Mouse (Mus musculus) forebrain, embryonic 10.5 days (tissue): ENCODE measurements around the gene Lrrc8d. TPM values are rescaled to one million over a fixed set of nuclear protein-coding genes. Genes with fewer than 3 reads are reported as not detected.

Experiments used
- DNase-seq: peaks from one replicate; pipeline ENCODE4 v3.0.0-alpha.2; 2017; ENCODE audit warnings: low spot score; ENCODE audit errors: extremely low spot score
- H3K27ac ChIP-seq: fragments of 300-500 bp; sonication (generic); 2 replicates; pipeline ENCODE4 v1.5.1; 2016; ENCODE audit warnings: mild to moderate bottlenecking
- H3K27me3 ChIP-seq: fragments of 300-500 bp; sonication (generic); 2 replicates; pipeline ENCODE4 v1.6.1; 2016; ENCODE audit warnings: mild to moderate bottlenecking; ENCODE audit not compliant: poor library complexity, severe bottlenecking
- H3K36me3 ChIP-seq: fragments of 300-500 bp; sonication (generic); replicated peaks from 2 replicates; pipeline ENCODE4 v1.6.1; 2016; ENCODE audit warnings: mild to moderate bottlenecking, moderate library complexity
- H3K4me1 ChIP-seq: fragments of 300-500 bp; sonication (generic); 2 replicates; pipeline ENCODE4 v1.6.1; 2016
- H3K4me3 ChIP-seq: fragments of 300-500 bp; sonication (generic); 2 replicates; pipeline ENCODE4 v1.5.1; 2016; ENCODE audit warnings: mild to moderate bottlenecking, moderate library complexity
- H3K9me3 ChIP-seq: fragments of 300-500 bp; sonication (generic); 2 replicates; pipeline ENCODE4 v1.6.1; 2016; ENCODE audit warnings: mild to moderate bottlenecking, moderate library complexity
- WGBS: fragments of 180-500 bp; shearing (Covaris S2); methylation state at CpG from one replicate; pipeline ENCODE4 v1.1.7; 2016; 5-methylcytosine and 5-hydroxymethylcytosine counted together
- polyA plus RNA-seq: library from polyadenylated mRNA; unstranded; fragments of >200 nt; fragmentation: Nextera tagmentation; extraction: Ambion mirVana; gene quantifications from 2 replicates; pipeline ENCODE4 v1.2.1, GENCODE M21; 2016

Lrrc8d gene
- polyA plus RNA-seq, 1 experiment from 2014 or later = 20.1 TPM

DNA sequence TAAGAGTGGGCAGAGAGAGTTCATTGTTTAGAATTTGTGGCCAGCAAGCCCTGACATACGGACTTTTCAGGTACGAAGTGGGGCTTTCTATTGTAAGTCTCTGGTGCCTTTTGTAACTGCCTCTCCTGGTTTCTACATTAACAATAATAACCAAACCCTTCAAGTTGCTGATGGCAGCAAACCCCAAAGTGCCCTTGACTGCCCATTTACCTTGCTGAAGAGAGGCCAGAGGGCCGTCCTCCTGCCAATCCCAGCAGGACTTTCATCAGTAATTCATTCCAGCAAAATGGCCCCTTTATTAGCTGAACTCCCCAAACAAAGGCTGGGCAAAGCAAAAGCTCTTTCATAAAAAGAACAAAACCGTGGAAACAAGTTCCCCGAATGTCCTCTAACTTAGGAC is 118.6 kb downstream of the Lrrc8d start:
- Histone ChIP-seq H3K27ac (0 out of 2 replicates have a peak overlapping the region, but pooled peaks have one; percentile 48), H3K36me3 (peaks cover 38% of the 10 kb centered on the region), H3K27me3 (no peaks in the 10 kb centered on the region), H3K4me1 (peaks cover 53% of the 10 kb centered on the region), H3K4me3 (no peak overlapping the region), H3K9me3 (peaks cover 1% of the 10 kb centered on the region)
- 30% methylated on average over 5 of the region's 5 CpGs for WGBS
- no peak for DNase-seq

DNA sequence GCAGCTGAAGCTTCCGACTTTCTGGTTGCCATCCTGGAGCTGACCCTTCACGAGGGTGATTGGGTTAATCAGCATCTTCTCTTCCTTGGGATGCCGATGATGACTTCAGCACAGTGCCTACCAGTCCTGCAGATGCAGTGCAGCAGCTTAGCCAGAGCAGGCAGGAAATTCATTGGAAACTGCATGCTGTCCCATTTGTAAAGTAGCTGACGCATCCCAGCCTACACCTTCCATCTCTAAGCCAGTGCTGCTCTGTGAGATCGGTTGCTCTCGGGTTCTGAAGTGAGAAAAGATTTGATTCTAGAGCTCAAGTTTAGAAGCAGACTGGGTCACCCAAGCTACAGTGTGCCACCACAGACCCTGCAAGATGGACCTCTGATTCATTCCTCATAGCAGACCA is 121.6 kb downstream of the Lrrc8d start:
- DNase-seq = no peak
- H3K4me3 ChIP-seq = no peak overlapping the region
- H3K9me3 ChIP-seq = no peaks in the 10 kb centered on the region
- peaks cover 8% of the 10 kb centered on the region; the same call in 1 of the 2 replicates for H3K36me3 ChIP-seq
- no peaks in the 10 kb centered on the region for H3K27me3 ChIP-seq
- H3K27ac ChIP-seq = no peak overlapping the region
- WGBS = 90% methylated on average over 6 of the region's 6 CpGs
- peaks cover 60% of the 10 kb centered on the region for H3K4me1 ChIP-seq

DNA sequence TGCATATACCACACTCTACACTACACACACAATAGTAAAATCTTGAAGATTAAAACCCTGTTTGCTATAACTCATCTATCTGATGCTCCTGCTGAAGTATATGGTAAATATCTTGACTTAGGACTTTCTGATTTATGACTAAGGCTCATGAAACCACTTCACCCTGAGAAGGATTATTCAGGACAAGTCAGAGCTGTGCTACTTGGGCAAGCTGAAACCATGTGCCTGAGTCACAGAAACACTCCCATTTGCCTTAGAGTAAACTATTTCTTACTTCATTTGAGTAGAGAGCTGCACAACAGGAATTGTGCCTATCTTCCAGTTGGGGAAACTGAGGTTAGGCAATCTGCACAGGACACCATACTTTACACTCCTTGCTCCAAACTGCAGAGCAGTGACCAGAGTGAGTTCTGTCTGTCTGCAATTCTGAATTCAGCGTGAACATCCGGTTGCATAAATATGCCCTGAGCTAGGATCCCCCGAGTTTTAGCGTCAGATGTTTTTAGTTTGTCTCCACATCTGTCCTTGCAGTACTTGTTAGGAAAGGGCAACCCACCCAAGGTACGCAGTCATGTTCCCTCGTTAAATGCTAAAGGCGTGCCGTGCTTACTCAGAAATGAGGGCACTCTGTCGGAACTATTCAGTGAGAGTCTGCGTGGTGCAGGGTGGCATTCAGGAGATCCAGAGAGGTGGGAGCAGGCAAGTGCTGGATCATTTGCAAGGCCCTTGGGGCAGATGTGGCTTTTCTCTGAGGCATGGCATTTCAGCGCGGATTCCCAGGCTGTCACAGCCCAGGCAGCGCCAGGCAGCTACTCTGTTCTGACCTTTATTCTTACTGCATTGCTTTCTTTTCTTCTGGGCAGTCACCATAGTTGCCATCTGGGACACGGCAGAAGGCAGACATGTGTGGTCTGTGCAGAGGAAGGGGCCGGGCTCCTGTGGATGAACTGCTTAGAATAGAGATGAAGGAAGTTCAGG is 123.0 kb downstream of the Lrrc8d start:
- DNase-seq = no peak
- Histone ChIP-seq H3K27me3 (no peaks in the 10 kb centered on the region), H3K4me1 (peaks cover 60% of the 10 kb centered on the region), H3K4me3 (no peak overlapping the region), H3K9me3 (no peaks in the 10 kb centered on the region), H3K27ac (peak overlapping the region; percentile 48), H3K36me3 (no peaks in the 10 kb centered on the region; the same call in 1 of the 2 replicates)
- WGBS = 70% methylated on average over 15 of the region's 15 CpGs

DNA sequence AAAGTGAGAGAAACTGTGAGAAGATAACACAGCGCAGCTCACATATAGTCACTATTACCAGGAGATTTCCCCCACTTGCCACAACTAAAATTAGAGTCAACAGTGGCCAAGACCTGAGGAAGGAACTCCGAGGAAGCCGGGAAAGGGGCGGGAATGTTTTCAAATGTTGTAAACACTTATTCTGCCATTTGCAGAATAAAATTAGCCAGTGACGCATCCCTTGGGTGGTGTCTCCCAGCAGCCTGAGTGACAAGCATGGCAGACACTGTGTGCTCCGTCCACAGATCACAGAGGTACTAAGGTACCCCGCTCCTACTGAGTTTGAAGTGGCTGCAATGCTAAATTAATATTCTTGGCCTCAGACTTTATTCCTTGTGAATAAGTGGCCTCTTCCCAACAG is 124.5 kb downstream of the Lrrc8d start:
- Histone ChIP-seq H3K36me3 (no peaks in the 10 kb centered on the region), H3K9me3 (no peaks in the 10 kb centered on the region), H3K4me1 (peaks cover 49% of the 10 kb centered on the region), H3K27me3 (no peaks in the 10 kb centered on the region), H3K27ac (no peak overlapping the region), H3K4me3 (no peak overlapping the region)
- WGBS = 91% methylated on average over 7 of the region's 7 CpGs
- DNase-seq = no peak

DNA sequence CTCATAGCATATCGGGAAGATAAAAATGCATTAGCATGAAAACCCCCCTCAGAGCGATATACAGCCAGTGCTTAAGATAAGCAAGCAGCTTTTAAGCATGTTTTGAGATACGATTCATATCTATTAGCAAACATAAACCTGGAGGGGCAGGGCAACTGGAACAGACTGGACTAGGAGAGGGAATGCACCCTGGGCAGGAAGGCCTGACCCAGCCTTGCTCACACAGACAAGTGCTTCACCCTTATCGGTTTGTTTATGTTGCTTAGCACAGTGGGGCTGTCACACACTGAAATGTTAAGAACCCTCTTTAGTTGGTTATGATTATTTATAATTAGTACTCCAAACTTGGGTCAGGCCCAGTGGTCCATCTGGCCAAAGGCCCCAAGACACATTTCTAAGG is 125.1 kb downstream of the Lrrc8d start:
- no peaks in the 10 kb centered on the region for H3K9me3 ChIP-seq
- WGBS = 89% methylated on average over 4 of the region's 4 CpGs

DNA sequence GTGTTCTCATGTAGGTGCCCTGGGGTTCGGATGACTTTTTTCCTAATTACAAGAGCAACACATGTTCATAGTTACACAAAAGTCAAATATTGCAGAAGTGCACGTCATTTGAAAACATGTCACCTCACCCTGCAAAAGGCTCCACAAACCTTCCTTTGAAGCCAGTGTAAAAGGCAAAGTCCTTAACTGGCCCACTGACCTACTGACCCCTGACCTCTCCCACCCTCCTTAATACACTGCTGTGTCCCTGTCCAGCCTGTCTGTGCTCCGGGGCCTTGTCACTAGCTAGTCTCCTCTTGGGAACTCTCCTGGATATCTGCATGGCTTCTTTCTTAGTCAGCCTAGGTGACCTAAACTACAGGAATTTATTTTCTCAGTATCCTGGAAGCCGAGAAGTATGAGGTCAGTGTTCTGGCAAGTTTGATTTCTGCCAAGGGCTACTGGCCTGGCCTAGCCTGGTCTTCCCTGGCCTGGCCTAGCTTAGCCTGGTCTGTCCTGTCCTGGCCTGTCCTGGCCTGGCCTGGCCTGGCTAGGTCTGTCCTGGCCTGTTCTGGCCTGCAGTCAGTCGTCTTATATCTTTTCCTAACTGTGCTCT is 127.2 kb downstream of the Lrrc8d start:
- H3K4me3 ChIP-seq = no peak overlapping the region
- H3K4me1 ChIP-seq = peaks cover 31% of the 10 kb centered on the region
- H3K36me3 ChIP-seq = no peaks in the 10 kb centered on the region
- no peak overlapping the region for H3K27ac ChIP-seq
- no peaks in the 10 kb centered on the region for H3K27me3 ChIP-seq
- 65% methylated on average over 5 of the region's 5 CpGs for WGBS
- no peaks in the 10 kb centered on the region for H3K9me3 ChIP-seq
- no peak for DNase-seq

More for the DNA sequence above, 125.1 kb downstream of the Lrrc8d start:
- H3K36me3 ChIP-seq = no peaks in the 10 kb centered on the region
- no peak overlapping the region for H3K27ac ChIP-seq
- H3K4me3 ChIP-seq = no peak overlapping the region
- peaks cover 46% of the 10 kb centered on the region for H3K4me1 ChIP-seq
- no peaks in the 10 kb centered on the region for H3K27me3 ChIP-seq
- no peak for DNase-seq

DNA sequence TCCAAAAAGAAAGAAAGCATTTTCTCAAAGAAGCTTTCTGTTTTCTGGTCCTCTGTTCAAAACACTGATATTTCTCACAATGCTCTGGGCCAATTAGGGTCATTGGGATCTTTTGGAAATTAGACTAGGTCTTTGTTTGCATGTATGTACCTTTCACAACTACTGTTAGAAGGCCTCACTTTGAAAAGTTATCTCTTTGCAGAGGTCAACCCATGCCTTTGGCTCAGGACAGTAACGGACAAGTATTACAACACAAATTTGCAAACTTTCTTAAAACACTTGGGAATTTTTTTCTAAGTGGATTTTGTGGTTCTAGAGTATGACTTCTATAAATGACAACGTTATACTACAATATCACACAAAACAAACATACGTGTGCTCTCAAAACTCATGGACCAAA is 128.3 kb downstream of the Lrrc8d start:
- Histone ChIP-seq H3K27ac (no peak overlapping the region), H3K9me3 (no peaks in the 10 kb centered on the region), H3K4me1 (peaks cover 25% of the 10 kb centered on the region), H3K36me3 (no peaks in the 10 kb centered on the region), H3K4me3 (no peak overlapping the region), H3K27me3 (no peaks in the 10 kb centered on the region)
- no peak for DNase-seq
- 94% methylated on average over 3 of the region's 3 CpGs for WGBS

DNA sequence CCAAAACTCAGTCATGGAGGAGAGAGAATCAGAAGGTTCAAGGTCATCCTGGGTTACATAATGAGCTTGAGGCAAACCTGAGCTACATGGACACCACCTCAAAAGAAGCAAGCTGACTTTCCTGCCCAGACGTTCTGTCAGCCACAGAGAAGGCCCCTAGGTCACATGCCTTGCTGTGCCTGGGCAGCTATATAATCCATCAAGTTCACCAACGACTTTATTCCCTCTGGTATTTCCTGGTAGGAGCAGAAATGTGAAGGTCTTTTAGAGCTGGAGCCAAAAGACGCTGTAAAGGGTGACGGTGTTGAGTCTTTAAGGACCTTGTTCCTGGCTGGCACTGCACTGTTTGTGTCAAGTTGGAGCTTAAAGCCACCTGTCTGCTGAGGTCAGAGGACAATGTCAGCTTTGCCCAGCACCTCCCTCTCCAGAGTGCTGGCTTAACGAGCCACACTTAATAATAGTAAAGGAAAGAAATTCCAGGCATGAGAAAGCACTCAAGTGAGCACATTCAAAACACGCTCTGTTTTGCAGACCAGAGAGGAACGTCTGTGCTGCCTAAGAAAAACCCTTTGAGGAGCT is 129.3 kb downstream of the Lrrc8d start:
- WGBS = 52% methylated on average over 7 of the region's 7 CpGs
- no peaks in the 10 kb centered on the region for H3K36me3 ChIP-seq
- DNase-seq = no peak

DNA sequence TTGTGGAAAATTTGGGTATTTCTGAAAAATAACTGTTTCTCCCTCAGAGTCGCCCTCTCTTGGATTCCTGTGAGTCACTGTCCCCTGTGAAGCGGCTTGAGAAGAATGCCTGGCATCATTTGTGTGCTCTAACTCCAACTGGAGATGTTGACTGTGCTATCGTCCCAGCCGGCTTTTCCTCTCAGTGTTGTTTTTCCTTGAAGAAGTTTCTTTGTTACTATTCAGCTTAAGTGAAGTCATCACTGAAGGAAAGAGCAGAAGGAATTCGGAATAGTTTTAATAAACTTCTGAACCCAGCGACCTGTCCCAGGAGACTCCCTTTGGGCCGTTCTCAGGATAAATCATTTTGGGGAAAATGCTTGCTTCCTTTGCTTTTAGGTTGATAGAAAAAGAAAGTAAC is 132.4 kb downstream of the Lrrc8d start:
- peaks cover 10% of the 10 kb centered on the region for H3K4me1 ChIP-seq
- no peak for DNase-seq
- H3K4me3 ChIP-seq = no peak overlapping the region
- no peaks in the 10 kb centered on the region for H3K9me3 ChIP-seq
- H3K36me3 ChIP-seq = no peaks in the 10 kb centered on the region
- H3K27me3 ChIP-seq = no peaks in the 10 kb centered on the region
- no peak overlapping the region for H3K27ac ChIP-seq
- 81% methylated on average over 7 of the region's 7 CpGs for WGBS

More for the DNA sequence above, 129.3 kb downstream of the Lrrc8d start:
- Histone ChIP-seq H3K9me3 (no peaks in the 10 kb centered on the region), H3K27me3 (no peaks in the 10 kb centered on the region), H3K4me1 (peaks cover 18% of the 10 kb centered on the region), H3K4me3 (no peak overlapping the region), H3K27ac (no peak overlapping the region)

DNA sequence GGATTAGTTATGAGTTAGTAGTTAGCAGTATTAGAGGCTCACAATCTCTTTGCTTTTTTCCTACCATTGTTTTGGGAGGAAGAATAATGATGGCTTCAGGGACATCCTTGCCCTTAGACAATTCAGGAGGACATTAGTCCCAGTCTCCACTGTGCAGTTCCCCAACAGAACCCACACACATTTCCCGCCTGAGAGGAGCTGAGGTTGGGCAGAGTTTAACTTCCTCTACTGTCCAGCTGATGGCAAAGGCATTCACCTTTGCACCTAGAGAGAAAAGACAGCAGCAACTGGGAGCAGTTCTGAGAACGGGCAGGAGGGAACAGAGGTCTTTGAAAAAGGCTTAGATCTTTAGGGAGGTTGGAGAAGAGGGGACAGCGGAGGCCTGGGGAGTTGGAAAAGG is 134.2 kb downstream of the Lrrc8d start:
- Histone ChIP-seq H3K4me3 (no peak overlapping the region), H3K9me3 (no peaks in the 10 kb centered on the region), H3K4me1 (peaks cover 9% of the 10 kb centered on the region), H3K27ac (no peak overlapping the region), H3K36me3 (no peaks in the 10 kb centered on the region), H3K27me3 (no peaks in the 10 kb centered on the region)
- 71% methylated on average over 3 of the region's 3 CpGs for WGBS
- no peak for DNase-seq

DNA sequence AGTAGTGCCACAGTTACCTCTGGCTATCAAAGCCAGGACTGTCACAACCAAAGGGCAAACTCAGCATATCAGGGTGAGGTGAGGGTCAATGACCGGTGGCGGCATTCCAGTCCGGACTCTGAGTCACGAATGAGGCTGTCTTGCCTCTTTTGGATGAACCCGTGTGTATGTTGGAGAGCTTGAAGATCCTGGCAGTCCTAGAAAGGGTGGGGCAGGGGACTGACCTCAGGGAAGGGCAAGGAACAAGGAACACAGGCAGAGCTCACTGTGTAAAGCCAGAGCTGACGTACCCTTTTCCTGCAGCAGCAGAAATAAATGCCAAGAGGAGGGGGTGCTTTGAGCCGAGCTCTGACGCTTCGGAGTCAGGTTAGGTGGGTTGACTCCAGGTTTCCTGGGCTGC is 136.2 kb downstream of the Lrrc8d start:
- no peak overlapping the region for H3K4me3 ChIP-seq
- 86% methylated on average over 9 of the region's 9 CpGs for WGBS
- no peaks in the 10 kb centered on the region for H3K36me3 ChIP-seq
- H3K4me1 ChIP-seq = 0 out of 2 replicates have a peak, but pooled peaks cover 3% of the 10 kb centered on the region
- no peaks in the 10 kb centered on the region for H3K27me3 ChIP-seq
- H3K27ac ChIP-seq = no peak overlapping the region
- H3K9me3 ChIP-seq = no peaks in the 10 kb centered on the region
- no peak for DNase-seq

DNA sequence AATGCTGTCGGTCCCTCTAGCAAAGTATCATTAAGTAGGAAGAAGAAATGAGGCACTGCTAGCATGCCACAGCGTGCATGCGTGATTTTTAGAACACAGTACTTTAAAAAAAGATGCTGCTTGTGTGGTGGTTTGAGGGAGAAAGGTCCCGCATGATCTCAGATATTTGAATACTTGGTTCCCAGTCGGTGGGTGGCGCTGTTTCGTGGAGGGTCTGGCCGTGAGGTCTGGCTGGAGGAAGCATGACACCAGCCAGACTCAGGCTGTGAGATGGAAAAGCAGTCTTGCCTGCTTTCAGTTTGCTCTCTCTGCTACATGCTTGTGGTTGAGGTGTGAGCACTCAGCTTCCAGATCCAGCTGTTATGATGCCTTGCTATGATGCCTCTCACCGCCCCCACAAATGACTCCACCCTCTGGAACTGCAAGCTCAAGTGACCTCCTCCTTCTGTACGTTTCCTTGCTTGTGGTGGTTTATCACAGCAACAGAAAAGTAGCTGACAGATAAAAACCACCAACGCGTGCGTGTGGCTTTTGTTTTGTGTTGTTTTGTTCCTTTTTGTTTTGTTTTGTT is 140.1 kb downstream of the Lrrc8d start:
- Histone ChIP-seq H3K27me3 (no peaks in the 10 kb centered on the region), H3K27ac (no peak overlapping the region), H3K4me1 (0 out of 2 replicates have a peak, but pooled peaks cover 3% of the 10 kb centered on the region), H3K36me3 (no peaks in the 10 kb centered on the region), H3K4me3 (no peak overlapping the region), H3K9me3 (no peaks in the 10 kb centered on the region)
- WGBS = 74% methylated on average over 13 of the region's 13 CpGs
- DNase-seq = no peak
